Mouse (Mus musculus) left cerebral cortex, adult 9 months (tissue): Measurements from ENCODE around the gene Mmp24.
"Not testable (repeated sequence)": the region's sequence is repeated elsewhere in the genome, so short reads cannot be mapped to it uniquely, and the experiment has no call there.

ENCODE experiments used
- DNase-seq, 2 experiments: peaks; one replicate each; pipeline ENCODE4 v3.0.0; 2022; ENCODE audit warnings: low spot score in 2 of 2

Gene Mmp24

DNA sequence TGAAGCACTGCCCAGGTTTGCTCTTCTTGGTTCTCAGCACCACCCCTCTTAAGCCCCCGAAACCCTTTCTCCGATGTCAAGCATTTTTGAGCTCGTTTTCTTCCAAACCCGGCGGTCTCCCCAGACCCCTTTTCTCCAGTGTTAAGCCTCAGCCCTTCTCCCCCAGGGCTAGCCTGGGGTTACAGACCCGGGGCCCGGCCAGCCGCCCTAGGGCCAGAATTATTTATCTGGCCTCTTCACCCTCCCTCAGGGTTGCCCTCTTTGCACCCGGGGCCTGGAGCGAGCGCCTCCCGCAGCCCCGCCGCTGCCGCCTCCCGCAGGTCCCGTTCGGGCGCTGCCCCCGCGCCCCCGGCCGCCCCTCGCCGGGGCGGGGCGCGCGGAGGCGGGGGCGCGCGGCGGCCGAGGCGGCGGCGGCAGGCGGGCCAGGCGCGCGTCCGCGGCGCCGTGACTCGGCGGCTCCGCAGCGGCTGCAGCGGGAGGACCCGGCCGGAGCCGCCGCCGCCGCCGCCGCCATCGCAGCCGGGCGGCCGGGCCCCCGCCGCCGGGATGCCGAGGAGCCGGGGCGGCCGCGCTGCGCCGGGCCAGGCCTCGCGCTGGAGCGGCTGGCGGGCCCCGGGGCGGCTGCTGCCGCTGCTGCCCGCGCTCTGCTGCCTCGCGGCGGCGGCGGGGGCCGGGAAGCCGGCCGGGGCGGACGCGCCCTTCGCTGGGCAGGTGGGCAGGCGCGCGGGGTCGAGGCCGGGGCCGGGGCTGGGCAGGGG, at the start of gene Mmp24:
Mmp24 (plus strand) TSS at position 416 of the 758 bp plus-strand sequence.
- DNase-seq, result no peak

DNA sequence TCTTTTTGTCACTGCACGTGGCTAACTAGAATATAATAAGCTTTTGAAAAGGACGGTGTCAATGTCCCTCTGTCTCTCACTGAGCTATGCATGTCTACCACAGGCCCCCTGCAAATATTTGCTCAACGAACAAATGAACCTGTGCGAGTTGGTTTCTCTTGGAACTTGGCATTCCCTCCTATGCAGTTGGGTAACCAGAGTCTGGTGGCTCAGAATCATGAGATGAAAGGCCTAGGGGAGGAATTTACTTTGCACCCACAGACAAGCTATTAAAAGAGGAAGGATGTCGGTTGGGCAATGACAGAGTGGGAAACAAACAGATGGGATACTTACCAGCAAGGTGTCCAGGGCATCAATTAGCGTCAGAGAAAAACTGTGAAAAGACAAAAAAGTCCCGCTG, 48.8 kb upstream of the Mmp24 start:
- no peak for DNase-seq

DNA sequence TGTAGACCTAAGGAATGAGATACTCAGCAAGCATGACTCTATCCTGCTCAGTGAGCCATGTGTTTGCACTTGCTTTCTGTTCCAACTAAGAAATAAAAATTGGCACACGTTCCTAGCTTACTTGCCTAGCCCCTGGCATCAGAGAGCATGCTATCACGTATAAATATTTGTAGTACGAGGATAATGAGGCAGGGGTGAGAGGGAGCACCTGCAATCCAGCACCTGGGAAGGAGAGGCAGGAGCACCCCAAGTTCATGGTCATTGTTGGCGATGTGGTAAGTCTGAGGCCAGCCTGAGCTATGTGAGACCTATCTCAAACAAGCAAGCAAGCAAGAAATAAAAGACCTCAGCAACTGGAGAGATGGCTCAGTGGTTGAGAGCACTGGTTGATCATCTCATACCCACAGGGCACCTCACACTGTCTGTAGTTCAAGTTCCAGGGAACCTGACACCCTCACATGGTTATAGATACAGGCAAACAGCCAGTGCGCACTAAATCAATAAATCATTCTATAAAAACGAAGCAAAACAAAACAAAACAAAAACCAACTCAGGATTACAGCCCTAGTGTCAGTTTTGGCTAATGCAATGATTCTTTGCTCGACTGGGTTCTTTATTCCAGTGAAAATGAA, 47.3 kb upstream of the Mmp24 start:
- no peak for DNase-seq

- DNase-seq, result no peak
These were observed 46.4 kb upstream of the Mmp24 start for GRCm38 (mm10) chr2:155728742-155729141.

- peak; percentile 73 to 94 for DNase-seq
These were observed 45.9 kb upstream of the Mmp24 start, which contains the start of gene Edem2 for GRCm38 (mm10) chr2:155729158-155729645. TSS of gene Edem2 (minus strand) at chr2:155729475.

- DNase-seq, result no peak
These were observed 40.1 kb upstream of the Mmp24 start for GRCm38 (mm10) chr2:155735080-155735479.

DNA sequence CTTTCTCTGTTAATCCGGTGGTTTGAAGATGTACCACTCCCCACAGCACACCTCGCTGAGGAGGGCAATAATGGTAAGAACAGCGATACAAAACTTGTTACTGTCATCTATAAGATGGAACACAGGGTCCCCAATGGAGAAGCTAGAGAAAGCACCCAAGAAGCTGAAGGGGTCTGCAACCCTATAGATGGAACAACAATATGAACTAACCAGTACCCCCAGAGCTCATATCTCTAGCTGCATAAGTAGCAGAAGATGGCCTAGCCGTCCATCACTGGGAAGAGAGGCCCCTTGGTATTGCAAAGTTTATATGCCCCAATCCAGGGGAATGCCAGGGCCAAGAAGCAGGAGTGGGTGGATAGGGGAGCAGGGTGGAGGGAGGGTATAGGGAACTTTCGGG, 39.4 kb upstream of the Mmp24 start, which contains the start of gene Gm17581:
Gm17581 (minus strand) TSS at position 101 of the 400 bp plus-strand sequence.
- not testable (repeated sequence) for DNase-seq

- DNase-seq, result no peak
These were observed 38.2 kb upstream of the Mmp24 start for GRCm38 (mm10) chr2:155736936-155737335.

DNA sequence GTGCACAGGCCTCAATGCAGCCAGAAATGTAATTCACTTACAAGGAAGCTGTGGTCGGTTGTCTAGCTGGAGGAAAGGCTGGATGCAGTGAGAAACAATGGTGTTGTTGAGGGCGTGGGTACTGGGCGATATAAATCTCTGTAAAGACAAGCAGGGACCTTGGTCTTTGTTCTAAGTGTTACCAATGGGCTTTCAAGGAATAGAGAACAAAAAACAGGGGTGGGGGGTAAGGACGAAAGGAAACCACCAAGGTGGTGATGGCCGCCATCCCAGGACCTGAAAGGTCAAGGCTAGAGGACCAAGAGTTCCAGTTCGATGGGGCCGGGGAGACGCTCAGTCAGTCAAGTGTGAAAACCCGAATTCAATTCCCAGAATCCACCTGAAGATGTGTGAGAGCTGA, 37.3 kb upstream of the Mmp24 start:
- no peak for DNase-seq

DNA sequence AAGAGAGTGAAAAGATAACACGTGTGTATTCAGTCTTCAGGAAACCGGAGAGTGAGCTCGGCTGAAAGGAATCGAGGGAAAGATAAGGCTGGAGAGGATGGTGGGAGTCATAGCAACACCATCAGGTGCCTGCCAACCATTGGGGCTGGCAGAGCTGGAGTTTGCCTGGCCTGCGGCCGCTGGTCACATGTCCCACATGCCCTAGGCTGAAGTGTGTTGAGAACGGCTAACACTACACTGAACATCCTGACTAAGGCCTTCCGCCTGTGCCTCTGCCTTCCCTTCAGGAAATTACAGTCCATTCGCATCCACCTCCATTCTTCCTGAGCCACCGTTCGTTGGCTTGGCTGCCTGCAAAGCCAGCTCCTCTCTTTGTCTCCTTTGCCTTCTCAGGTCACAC, 32.9 kb upstream of the Mmp24 start:
- DNase-seq, result no peak

GRCm38 (mm10) chr2:155742931-155743337, 32.2 kb upstream of the Mmp24 start:
- no peak for DNase-seq

DNA sequence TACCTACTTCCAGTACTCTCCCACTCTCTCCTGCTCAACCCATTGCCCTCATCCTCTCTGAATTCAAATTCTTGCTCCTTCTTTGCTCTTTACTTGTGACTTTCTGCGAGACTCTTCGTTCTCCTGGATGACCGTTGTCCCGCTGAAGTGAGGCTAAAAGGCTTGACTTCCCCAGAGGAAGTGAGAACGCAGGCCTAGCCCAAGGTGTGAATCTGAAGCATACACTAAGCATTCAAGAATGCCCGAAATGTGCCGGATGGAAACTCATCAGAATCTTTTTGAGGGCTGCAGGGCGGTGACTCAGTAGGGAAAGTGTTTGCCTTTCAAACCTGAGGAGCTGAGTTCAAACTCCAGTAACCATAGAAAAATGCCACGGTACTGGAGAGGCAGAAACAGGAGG, 31.8 kb upstream of the Mmp24 start:
- no peak for DNase-seq

DNA sequence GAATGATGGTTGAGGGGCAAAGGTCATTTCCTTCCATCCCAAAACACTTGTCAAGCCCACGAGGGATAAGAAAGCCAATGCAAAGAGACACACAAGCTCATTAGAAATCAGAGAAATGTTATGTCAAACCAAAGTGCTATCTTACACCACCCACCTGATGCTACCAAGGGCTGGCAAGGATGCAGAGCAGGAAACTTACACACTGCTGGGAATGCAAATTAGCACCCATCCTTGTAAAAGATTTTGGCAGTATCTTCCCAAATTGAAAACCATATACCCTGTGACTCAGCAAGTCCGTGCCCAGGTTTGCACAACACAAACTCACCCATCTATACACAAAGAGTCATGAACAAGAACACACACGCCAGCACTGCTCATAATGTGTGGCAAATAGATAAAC, 29.7 kb upstream of the Mmp24 start:
- DNase-seq, result no peak

DNA sequence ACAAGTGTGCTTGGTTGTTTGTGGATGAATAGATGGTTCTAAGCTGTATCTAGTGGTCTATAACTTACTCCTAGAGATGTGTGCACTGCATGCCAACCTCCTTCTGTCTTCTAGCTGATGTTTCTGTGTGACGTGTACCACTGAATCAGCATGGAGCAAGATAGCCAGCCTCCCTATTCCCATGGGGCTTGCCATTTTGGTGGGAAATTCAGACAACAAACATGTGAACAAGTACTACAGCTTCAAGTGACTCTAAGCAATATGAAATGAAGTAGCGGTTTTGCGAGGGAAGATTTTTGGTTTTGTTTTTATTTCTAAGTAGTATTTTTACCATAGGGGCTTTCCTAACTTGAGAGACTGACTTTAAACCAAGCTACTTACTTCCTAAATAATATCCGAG, 25.7 kb upstream of the Mmp24 start:
- DNase-seq, result no peak

GRCm38 (mm10) chr2:155751014-155751786, 23.9 kb upstream of the Mmp24 start, which contains the start of gene Procr:
TSS of gene Procr (plus strand) at chr2:155751117.
- DNase-seq, result no peak

DNA sequence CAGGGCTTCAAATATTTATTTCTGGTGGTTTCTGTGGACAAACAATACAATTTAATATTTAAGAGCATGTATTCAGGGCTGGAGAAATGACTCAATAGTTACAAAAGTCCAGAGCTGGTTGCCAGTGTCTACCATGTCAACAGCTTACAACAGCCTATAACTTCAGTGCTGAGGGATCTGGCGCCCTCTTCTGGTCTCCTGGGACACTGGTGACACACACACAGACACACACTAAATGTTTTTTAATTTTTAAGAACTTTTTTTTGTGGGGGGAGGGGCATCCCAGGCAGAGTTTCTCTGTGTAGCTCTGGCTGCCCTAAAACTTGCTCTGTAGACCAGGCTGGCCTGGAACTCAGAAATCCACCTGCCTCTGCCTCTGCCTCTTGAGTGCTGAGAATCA, 19.4 kb upstream of the Mmp24 start:
- DNase-seq, result no peak

GRCm38 (mm10) chr2:155756855-155757566, 18.1 kb upstream of the Mmp24 start:
- no peak for DNase-seq

- peak in 1 of 2 experiments; percentile 65 for DNase-seq
These were observed 10.3 kb upstream of the Mmp24 start for GRCm38 (mm10) chr2:155764679-155765418.

DNA sequence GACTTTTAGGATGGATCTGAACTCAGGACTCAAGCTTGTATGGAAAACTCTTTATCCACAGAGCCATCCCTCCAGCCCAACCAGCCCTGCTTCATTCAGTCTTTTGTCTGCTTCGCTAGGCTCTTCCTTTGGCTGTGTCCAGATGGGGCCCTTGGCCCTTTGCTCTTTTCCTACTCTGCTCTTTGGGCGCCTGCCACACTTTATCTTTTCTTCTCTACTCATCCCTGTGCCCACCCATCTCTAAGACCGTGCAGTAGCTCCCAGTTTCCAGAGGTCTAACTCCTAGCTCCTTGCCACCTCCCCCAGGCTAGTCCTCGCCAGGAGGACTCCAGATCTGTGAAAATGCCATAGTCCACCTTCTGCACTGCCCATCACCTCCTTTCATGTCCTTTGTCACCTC, 1.5 kb upstream of the Mmp24 start:
- DNase-seq, result no peak

GRCm38 (mm10) chr2:155774261-155774926, 748 bp upstream of the Mmp24 start:
- no peak for DNase-seq
